Mouse (Mus musculus) lung, postnatal 0 days (tissue): ENCODE measurements at regions not wholly inside any gene's neighbourhood (a gene's known extent, or its start where the extent isn't known, plus 50 kb on each side); places are given as distances from the start of the nearest gene placed in this dataset.

Experiments used
- CTCF ChIP-seq: IDR thresholded peaks from 2 replicates; pipeline ENCODE4 v1.5.1; 2016; ENCODE audit warnings: antibody characterized with exemption, mild to moderate bottlenecking
- EP300 ChIP-seq: IDR thresholded peaks from 2 replicates; pipeline ENCODE4 v1.6.1; 2016; ENCODE audit warnings: antibody characterized with exemption, mild to moderate bottlenecking, control low read depth

- TF ChIP-seq CTCF, result no peak
- TF ChIP-seq EP300, result no peak
These were observed 448.9 kb upstream of the Ubash3b start for GRCm38 (mm10) chr9:41610347-41610746.
